Mouse (Mus musculus): Measurements from ENCODE around the gene Ankrd65. TPM values are rescaled to one million over a fixed set of nuclear protein-coding genes. Genes with fewer than 3 reads are reported as not detected.

Gene Ankrd65
- polyA plus RNA-seq, 1 experiment from 2014 or later = not detected

GRCm38 (mm10) chr4:155760613-155761355 lies 29.5 kb upstream of the Ankrd65 start, which contains the start of gene Atad3a:
Gene Atad3a (minus strand): TSS chr4:155761093.
- peak within 1 kb of the TSS; percentile 83 for H3K4me3 ChIP-seq (ENCODE audit: low read length)
- WGBS = under 1% methylated on average over 63 of the region's 68 CpGs
- H3K4me2 ChIP-seq (ENCODE audit: low read depth, low read length) = peak within 1 kb of the TSS; percentile 95
- no peaks in the 10 kb centered on the region for H3K27me3 ChIP-seq (replicated peaks; ENCODE audit: control insufficient read depth, insufficient read depth, low read length)
- H3K36me3 ChIP-seq (ENCODE audit: control insufficient read depth, insufficient read depth, low read length) = peaks cover 5% of the 10 kb centered on the region; the same call in 1 of the 2 replicates
- H3K4me1 ChIP-seq (ENCODE audit: control insufficient read depth, insufficient read depth, low read length) = peaks cover 9% of the 10 kb centered on the region
- ATAC-seq = peak; percentile 99
- no peaks in the 10 kb centered on the region for H3K9me3 ChIP-seq (ENCODE audit: control insufficient read depth, low read length)
- H3K9ac ChIP-seq (ENCODE audit: low read depth, low read length) = peak within 1 kb of the TSS; percentile 85
- H3K27ac ChIP-seq (ENCODE audit: low read length) = peak within 1 kb of the TSS; percentile 65

- Histone ChIP-seq H3K27me3 (replicated peaks; ENCODE audit: control insufficient read depth, insufficient read depth, low read length) (no peaks in the 10 kb centered on the region), H3K4me2 (ENCODE audit: low read depth, low read length) (peak overlapping the region; percentile 95), H3K4me3 (ENCODE audit: low read length) (peak overlapping the region; percentile 83), H3K4me1 (ENCODE audit: control insufficient read depth, insufficient read depth, low read length) (peaks cover 9% of the 10 kb centered on the region), H3K36me3 (ENCODE audit: control insufficient read depth, insufficient read depth, low read length) (0 out of 2 replicates have a peak, but pooled peaks cover 5% of the 10 kb centered on the region), H3K27ac (ENCODE audit: low read length) (peak overlapping the region; percentile 65), H3K9ac (ENCODE audit: low read depth, low read length) (peak overlapping the region; percentile 85), H3K9me3 (ENCODE audit: control insufficient read depth, low read length) (no peaks in the 10 kb centered on the region)
- WGBS = 3% methylated on average over 28 of the region's 28 CpGs
- ATAC-seq = peak; percentile 9; the same call in 1 of the 2 replicates
These were observed 28.7 kb upstream of the Ankrd65 start for GRCm38 (mm10) chr4:155761356-155762099.

GRCm38 (mm10) chr4:155762357-155762756 lies 27.9 kb upstream of the Ankrd65 start:
- H3K27me3 ChIP-seq (replicated peaks; ENCODE audit: control insufficient read depth, insufficient read depth, low read length) = no peaks in the 10 kb centered on the region
- H3K4me3 ChIP-seq (ENCODE audit: low read length) = no peak overlapping the region
- H3K36me3 ChIP-seq (ENCODE audit: control insufficient read depth, insufficient read depth, low read length) = no peaks in the 10 kb centered on the region
- H3K4me2 ChIP-seq (ENCODE audit: low read depth, low read length) = no peak overlapping the region
- H3K9ac ChIP-seq (ENCODE audit: low read depth, low read length) = no peak overlapping the region
- ATAC-seq = no peak
- 89% methylated on average over 3 of the region's 3 CpGs for WGBS
- no peak overlapping the region for H3K27ac ChIP-seq (ENCODE audit: low read length)
- no peaks in the 10 kb centered on the region for H3K9me3 ChIP-seq (ENCODE audit: control insufficient read depth, low read length)
- H3K4me1 ChIP-seq (ENCODE audit: control insufficient read depth, insufficient read depth, low read length) = peaks cover 9% of the 10 kb centered on the region

- Histone ChIP-seq H3K4me2 (ENCODE audit: low read depth, low read length) (peak overlapping the region; percentile 90), H3K9me3 (ENCODE audit: control insufficient read depth, low read length) (no peaks in the 10 kb centered on the region), H3K27me3 (replicated peaks; ENCODE audit: control insufficient read depth, insufficient read depth, low read length) (peaks cover 3% of the 10 kb centered on the region; the same call in 1 of the 2 replicates), H3K27ac (ENCODE audit: low read length) (peak overlapping the region; percentile 77; the same call in 1 of the 2 replicates), H3K4me3 (ENCODE audit: low read length) (peak overlapping the region; percentile 61), H3K36me3 (ENCODE audit: control insufficient read depth, insufficient read depth, low read length) (no peaks in the 10 kb centered on the region), H3K4me1 (ENCODE audit: control insufficient read depth, insufficient read depth, low read length) (peaks cover 39% of the 10 kb centered on the region), H3K9ac (ENCODE audit: low read depth, low read length) (peak overlapping the region; percentile 84)
- WGBS = 71% methylated on average over 5 of the region's 5 CpGs
- ATAC-seq = no peak
These were observed 20.8 kb upstream of the Ankrd65 start for GRCm38 (mm10) chr4:155769496-155769879.

GRCm38 (mm10) chr4:155769880-155770512 lies 20.2 kb upstream of the Ankrd65 start:
- H3K36me3 ChIP-seq (ENCODE audit: control insufficient read depth, insufficient read depth, low read length) = no peaks in the 10 kb centered on the region
- peaks cover 3% of the 10 kb centered on the region; the same call in 1 of the 2 replicates for H3K27me3 ChIP-seq (replicated peaks; ENCODE audit: control insufficient read depth, insufficient read depth, low read length)
- peak; percentile 91 for ATAC-seq
- under 1% methylated on average over 39 of the region's 39 CpGs for WGBS
- H3K4me3 ChIP-seq (ENCODE audit: low read length) = peak overlapping the region; percentile 61
- H3K4me1 ChIP-seq (ENCODE audit: control insufficient read depth, insufficient read depth, low read length) = peaks cover 44% of the 10 kb centered on the region
- H3K27ac ChIP-seq (ENCODE audit: low read length) = peak overlapping the region; percentile 77
- H3K4me2 ChIP-seq (ENCODE audit: low read depth, low read length) = peak overlapping the region; percentile 90
- no peaks in the 10 kb centered on the region for H3K9me3 ChIP-seq (ENCODE audit: control insufficient read depth, low read length)
- peak overlapping the region; percentile 84 for H3K9ac ChIP-seq (ENCODE audit: low read depth, low read length)

- no peak overlapping the region; the same call in 1 of the 2 replicates for H3K27ac ChIP-seq (ENCODE audit: low read length)
- peak overlapping the region; percentile 84 for H3K9ac ChIP-seq (ENCODE audit: low read depth, low read length)
- no peaks in the 10 kb centered on the region for H3K36me3 ChIP-seq (ENCODE audit: control insufficient read depth, insufficient read depth, low read length)
- H3K4me2 ChIP-seq (ENCODE audit: low read depth, low read length) = peak overlapping the region; percentile 90
- peaks cover 49% of the 10 kb centered on the region for H3K4me1 ChIP-seq (ENCODE audit: control insufficient read depth, insufficient read depth, low read length)
- no peaks in the 10 kb centered on the region for H3K9me3 ChIP-seq (ENCODE audit: control insufficient read depth, low read length)
- H3K27me3 ChIP-seq (replicated peaks; ENCODE audit: control insufficient read depth, insufficient read depth, low read length) = peaks cover 3% of the 10 kb centered on the region; the same call in 1 of the 2 replicates
- 42% methylated on average over 24 of the region's 24 CpGs for WGBS
- peak; percentile 2; the same call in 1 of the 2 replicates for ATAC-seq
- H3K4me3 ChIP-seq (ENCODE audit: low read length) = peak overlapping the region; percentile 61
These were observed 19.6 kb upstream of the Ankrd65 start for GRCm38 (mm10) chr4:155770626-155771025.

- no peak overlapping the region for H3K27ac ChIP-seq (ENCODE audit: low read length)
- H3K4me2 ChIP-seq (ENCODE audit: low read depth, low read length) = no peak overlapping the region
- no peak overlapping the region for H3K9ac ChIP-seq (ENCODE audit: low read depth, low read length)
- no peak for ATAC-seq
- WGBS = 69% methylated on average over 2 of the region's 2 CpGs
- no peaks in the 10 kb centered on the region for H3K36me3 ChIP-seq (ENCODE audit: control insufficient read depth, insufficient read depth, low read length)
- H3K4me3 ChIP-seq (ENCODE audit: low read length) = no peak overlapping the region
- peaks cover 52% of the 10 kb centered on the region for H3K4me1 ChIP-seq (ENCODE audit: control insufficient read depth, insufficient read depth, low read length)
- no peaks in the 10 kb centered on the region for H3K9me3 ChIP-seq (ENCODE audit: control insufficient read depth, low read length)
- peaks cover 3% of the 10 kb centered on the region; the same call in 1 of the 2 replicates for H3K27me3 ChIP-seq (replicated peaks; ENCODE audit: control insufficient read depth, insufficient read depth, low read length)
These were observed 18.5 kb upstream of the Ankrd65 start for GRCm38 (mm10) chr4:155771706-155772105.

- no peak for ATAC-seq
- H3K4me1 ChIP-seq (ENCODE audit: control insufficient read depth, insufficient read depth, low read length) = peaks cover 60% of the 10 kb centered on the region
- H3K4me2 ChIP-seq (ENCODE audit: low read depth, low read length) = no peak overlapping the region
- H3K9ac ChIP-seq (ENCODE audit: low read depth, low read length) = 0 out of 2 replicates have a peak overlapping the region, but pooled peaks have one; percentile 14
- peaks cover 3% of the 10 kb centered on the region; the same call in 1 of the 2 replicates for H3K27me3 ChIP-seq (replicated peaks; ENCODE audit: control insufficient read depth, insufficient read depth, low read length)
- no peaks in the 10 kb centered on the region for H3K9me3 ChIP-seq (ENCODE audit: control insufficient read depth, low read length)
- 90% methylated on average over 13 of the region's 13 CpGs for WGBS
- no peak overlapping the region for H3K4me3 ChIP-seq (ENCODE audit: low read length)
- H3K36me3 ChIP-seq (ENCODE audit: control insufficient read depth, insufficient read depth, low read length) = no peaks in the 10 kb centered on the region
- no peak overlapping the region for H3K27ac ChIP-seq (ENCODE audit: low read length)
These were observed 17.5 kb upstream of the Ankrd65 start for GRCm38 (mm10) chr4:155772786-155773185.

Data from intestine, embryonic 16.5 days (tissue).